Mouse (Mus musculus) megakaryocyte, adult 5-6 weeks (primary cell): ENCODE data around the gene Alg12. TPM values are rescaled to one million over a fixed set of nuclear protein-coding genes. Genes with fewer than 3 reads are reported as not detected.
"Not testable (repeated sequence)": the region's sequence is repeated elsewhere in the genome, so short reads cannot be mapped to it uniquely, and the experiment has no call there.

Experiments
- ATAC-seq: 2 replicates; pipeline ENCODE4 v1.8.0; 2016; ENCODE audit warnings: mild to moderate bottlenecking, inconsistent platforms; ENCODE audit not compliant: poor library complexity, severe bottlenecking
- total RNA-seq, 2 experiments: library from RNA; stranded (forward) in 1 of 2; stranded (reverse) in 1 of 2; fragments of 153-499, 151-499 nt in 1 of 2; fragments of 221-1000, 200-1000 nt in 1 of 2; gene quantifications; 2 replicates each; pipeline versions ENCODE4 v1.2.3 to v1.2.4; 2015 to 2017

Alg12 gene
- total RNA-seq, 2 experiments from 2014 or later: 5.7 to 11.0 TPM

DNA sequence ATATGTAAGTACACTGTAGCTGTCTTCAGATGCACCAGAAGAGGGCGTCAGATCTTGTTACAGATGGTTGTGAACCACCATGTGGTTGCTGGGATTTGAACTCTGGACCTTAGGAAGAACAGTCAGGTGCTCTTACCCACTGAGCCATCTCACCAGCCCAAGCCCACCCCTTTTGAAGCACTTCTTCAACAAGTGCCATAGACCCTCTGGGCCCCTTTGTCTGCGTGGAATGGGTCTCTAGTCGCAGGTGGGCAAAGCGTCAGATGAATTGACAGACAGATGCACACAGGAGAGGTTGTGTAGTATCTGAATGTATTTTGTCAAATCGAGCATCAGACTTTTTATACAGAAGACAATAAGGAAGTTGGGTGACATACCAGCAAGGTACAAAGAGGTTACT, 24.4 kb downstream of the Alg12 start:
- not testable (repeated sequence) for ATAC-seq

DNA sequence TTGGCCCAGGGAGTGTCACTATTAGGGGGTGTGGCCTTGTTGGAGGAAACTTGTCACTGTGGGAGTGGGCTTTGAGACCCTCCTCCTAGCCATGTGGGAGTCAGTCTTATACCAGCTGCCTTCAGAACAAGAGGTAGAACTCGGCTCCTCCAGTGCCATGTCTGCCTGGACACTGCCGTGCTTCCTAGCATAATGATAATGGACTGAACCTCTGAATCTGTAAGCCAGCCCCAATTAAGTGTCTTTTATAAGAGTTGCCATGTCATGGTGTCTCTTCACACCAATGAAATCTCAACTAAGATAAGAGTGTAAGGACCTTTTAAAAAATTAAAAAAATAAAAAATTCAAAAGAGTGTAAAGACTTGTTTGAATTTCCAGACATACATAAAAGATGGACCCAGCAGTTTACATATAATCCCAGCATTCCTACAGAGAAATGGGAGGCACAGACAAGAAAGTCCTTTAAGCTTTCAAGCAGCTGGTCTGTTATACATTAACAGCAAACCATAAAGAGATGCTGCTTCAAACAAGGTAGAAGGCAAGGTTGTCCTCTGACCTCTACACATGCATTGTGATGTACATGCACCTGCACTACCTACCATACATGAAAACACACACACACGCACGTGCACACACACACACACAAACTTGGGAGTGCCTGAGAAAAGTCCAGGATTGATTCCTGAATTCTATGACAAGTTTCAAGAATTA, 26.8 kb downstream of the Alg12 start:
- ATAC-seq: no peak

DNA sequence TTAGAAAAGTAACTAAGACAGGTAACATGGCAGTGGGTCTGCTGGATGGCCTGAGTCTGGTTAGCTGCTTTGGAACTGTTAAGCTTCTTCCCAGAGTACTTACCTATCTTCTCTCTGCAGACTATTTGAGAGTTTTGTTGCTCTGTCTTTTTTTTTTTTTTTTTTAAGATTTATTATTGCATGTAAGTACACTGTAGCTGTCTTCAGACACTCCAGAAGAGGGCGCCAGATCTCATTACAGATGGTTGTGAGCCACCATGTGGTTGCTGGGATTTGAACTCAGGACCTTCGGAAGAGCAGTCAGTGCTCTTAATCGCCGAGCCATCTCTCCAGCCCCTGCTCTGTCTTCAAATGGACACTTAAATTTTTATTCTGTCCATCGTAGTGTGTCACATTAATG, 44.5 kb downstream of the Alg12 start:
- ATAC-seq: not testable (repeated sequence)

DNA sequence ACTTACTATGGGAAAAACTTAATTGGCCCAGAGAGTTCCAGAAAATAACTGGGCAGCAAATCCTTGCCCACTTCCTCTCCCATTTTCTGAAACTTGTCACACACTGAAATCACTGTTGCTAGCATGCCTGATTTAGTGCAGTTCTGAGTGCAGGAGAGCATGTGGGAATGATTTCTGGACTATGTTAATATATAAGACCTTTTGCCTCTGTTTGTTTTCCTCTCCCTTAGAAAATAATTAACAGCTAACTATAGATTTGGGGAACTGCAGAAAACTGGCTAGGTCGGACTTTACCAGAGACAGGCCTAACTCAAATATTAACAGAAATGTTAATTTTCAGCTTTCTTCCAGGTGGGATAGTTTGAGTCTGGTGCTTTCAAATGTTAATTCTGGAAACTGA, 50.6 kb downstream of the Alg12 start:
- ATAC-seq: no peak

DNA sequence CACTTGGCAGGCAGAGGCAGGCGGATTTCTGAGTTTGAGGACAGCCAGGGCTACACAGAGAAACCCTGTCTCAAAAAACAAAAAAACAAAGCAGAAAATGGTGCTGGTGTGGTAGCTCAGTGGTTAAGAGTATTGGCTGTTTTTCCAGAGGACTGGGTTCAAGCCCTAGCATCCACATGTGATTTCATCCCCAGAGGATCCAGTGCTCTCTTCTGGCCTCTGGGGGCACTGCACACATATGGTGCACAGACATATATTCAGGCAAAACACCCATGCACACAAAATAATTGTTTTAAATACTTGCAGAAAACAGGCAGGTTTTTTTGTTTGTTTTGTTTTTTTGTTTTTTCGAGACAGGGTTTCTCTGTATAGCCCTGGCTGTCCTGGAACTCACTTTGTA, 53.0 kb downstream of the Alg12 start:
- peak; percentile 52; the same call in 1 of the 2 replicates for ATAC-seq

DNA sequence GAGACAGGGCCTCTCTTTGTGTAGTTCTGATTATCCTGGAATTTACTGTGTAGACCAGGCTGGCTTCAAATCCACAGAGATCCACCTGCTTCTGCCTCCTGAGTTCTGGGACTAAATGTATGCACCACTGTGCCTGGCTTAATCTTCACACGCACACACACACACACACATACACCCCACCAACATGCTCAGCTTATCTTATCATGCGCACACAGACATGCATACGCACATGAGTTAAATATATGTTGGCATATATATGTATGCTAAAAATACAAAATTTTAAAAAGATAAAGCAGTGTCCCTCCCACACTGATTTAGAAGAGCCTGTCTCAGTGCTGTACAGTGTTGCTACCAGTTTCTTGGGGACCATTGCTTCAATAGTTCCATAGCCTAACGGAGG, 57.6 kb downstream of the Alg12 start:
- ATAC-seq: no peak

DNA sequence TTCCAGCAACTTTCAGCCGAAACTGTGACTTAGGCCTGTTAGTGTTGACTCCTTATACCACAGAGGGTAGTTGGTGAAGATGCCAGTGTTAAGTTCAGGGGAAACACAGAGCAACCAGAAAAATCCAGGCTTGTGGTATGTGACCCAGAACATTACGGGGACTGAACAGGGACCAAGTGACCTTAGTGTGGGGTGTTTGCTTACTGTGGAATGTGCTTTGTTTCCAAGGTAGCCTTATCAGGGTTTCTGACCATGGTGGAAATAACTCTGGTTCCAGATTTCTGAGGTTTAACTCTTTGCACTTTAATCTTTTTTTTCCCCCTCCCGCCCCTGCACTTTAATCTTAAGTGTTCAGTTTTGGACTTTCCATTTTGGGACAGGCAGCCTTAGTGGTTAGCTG, 61.1 kb downstream of the Alg12 start:
- no peak for ATAC-seq

DNA sequence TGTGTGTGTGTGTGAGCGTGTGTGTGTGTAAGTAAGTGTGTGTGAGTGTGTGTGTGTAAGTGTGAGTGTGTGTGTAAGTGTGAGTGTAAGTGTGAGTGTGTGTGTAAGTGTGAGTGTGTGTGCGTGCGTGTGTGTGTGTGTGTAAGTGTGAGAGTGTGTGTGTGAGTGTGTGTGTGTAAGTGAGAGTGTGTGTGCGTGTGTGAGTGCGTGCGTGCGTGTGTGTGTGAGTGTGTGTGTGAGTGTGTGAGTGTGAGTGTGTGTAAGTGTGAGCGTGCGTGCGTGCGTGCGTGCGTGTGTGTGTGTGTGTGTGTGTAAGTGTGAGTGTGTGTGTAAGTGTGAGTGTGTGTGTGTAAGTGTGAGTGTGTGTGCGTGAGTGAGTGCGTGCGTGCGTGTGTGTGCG, 63.4 kb downstream of the Alg12 start:
- ATAC-seq: no peak

Other genes with a start within 250 kb of the Alg12 start
- gene Zdhhc25, start 219.0 kb downstream of the Alg12 start, total RNA-seq (2015): not detected in 2 replicates
- gene Zdhhc25, start 219.0 kb downstream of the Alg12 start, total RNA-seq (2017): not detected in 2 replicates
- 29.6 and 30.1 TPM in 2 replicates for gene Brd1, start 85.1 kb downstream of the Alg12 start, total RNA-seq (2015)
- 43.0 and 56.4 TPM in 2 replicates for gene Brd1, start 85.1 kb downstream of the Alg12 start, total RNA-seq (2017)
- 30.0 and 31.9 TPM in 2 replicates for gene Zbed4, start 67.7 kb downstream of the Alg12 start, total RNA-seq (2015)
- gene Zbed4, start 67.7 kb downstream of the Alg12 start, total RNA-seq (2017): 32.4 and 37.4 TPM in 2 replicates
- gene Creld2, start 328 bp upstream of the Alg12 start, total RNA-seq (2015): 21.5 and 22.2 TPM in 2 replicates
- 38.6 and 41.4 TPM in 2 replicates for gene Creld2, start 328 bp upstream of the Alg12 start, total RNA-seq (2017)
- 6.9 and 12.5 TPM in 2 replicates for gene Pim3, start 42.9 kb upstream of the Alg12 start, total RNA-seq (2015)
- gene Pim3, start 42.9 kb upstream of the Alg12 start, total RNA-seq (2017): 3.3 and 4.7 TPM in 2 replicates
- gene Ttll8, start 135.1 kb upstream of the Alg12 start, total RNA-seq (2015): not detected in 2 replicates
- gene Ttll8, start 135.1 kb upstream of the Alg12 start, total RNA-seq (2017): not detected in 2 replicates
- not detected in 2 replicates for gene Mlc1, start 159.7 kb upstream of the Alg12 start, total RNA-seq (2015)
- not detected in 2 replicates for gene Mlc1, start 159.7 kb upstream of the Alg12 start, total RNA-seq (2017)
- not detected in 2 replicates for gene Mov10l1, start 163.6 kb upstream of the Alg12 start, total RNA-seq (2015)
- not detected in 2 replicates for gene Mov10l1, start 163.6 kb upstream of the Alg12 start, total RNA-seq (2017)
- not detected in 2 replicates for gene Panx2, start 240.4 kb upstream of the Alg12 start, total RNA-seq (2015)
- not detected in 2 replicates for gene Panx2, start 240.4 kb upstream of the Alg12 start, total RNA-seq (2017)